Mouse (Mus musculus): Measurements from ENCODE around the gene Atp5d.
"Not testable (repeated sequence)": the region's sequence is repeated elsewhere in the genome, so short reads cannot be mapped to it uniquely, and the experiment has no call there.

The Atp5d gene

GRCm38 (mm10) chr10:80154384-80154783, 16.0 kb downstream of the Atp5d start:
- no peak for DNase-seq (ENCODE audit: low spot score)

GRCm38 (mm10) chr10:80155277-80155676, 16.8 kb downstream of the Atp5d start:
- no peak for DNase-seq (ENCODE audit: low spot score)

- DNase-seq (ENCODE audit: low spot score): no peak
Observed at GRCm38 (mm10) chr10:80156002-80156751, 17.7 kb downstream of the Atp5d start.

- DNase-seq (ENCODE audit: low spot score): no peak
Observed at GRCm38 (mm10) chr10:80156752-80157053, 18.3 kb downstream of the Atp5d start.

- DNase-seq (ENCODE audit: low spot score): no peak
Observed at GRCm38 (mm10) chr10:80157141-80157929, 18.9 kb downstream of the Atp5d start.

GRCm38 (mm10) chr10:80158307-80158986, 20.0 kb downstream of the Atp5d start:
- peak; percentile 74 for DNase-seq (ENCODE audit: low spot score)

GRCm38 (mm10) chr10:80159021-80159560, 20.7 kb downstream of the Atp5d start:
- DNase-seq (ENCODE audit: low spot score): peak; percentile 64

- peak; percentile 99 for DNase-seq (ENCODE audit: low spot score)
Observed at GRCm38 (mm10) chr10:80159561-80160454, 21.4 kb downstream of the Atp5d start.

- DNase-seq (ENCODE audit: low spot score): peak; percentile 95
Observed at GRCm38 (mm10) chr10:80160455-80161371, 22.3 kb downstream of the Atp5d start.

GRCm38 (mm10) chr10:80161522-80162242, 23.2 kb downstream of the Atp5d start:
- peak; percentile 85 for DNase-seq (ENCODE audit: low spot score)

- DNase-seq (ENCODE audit: low spot score): no peak
Observed at GRCm38 (mm10) chr10:80162243-80162608, 23.8 kb downstream of the Atp5d start.

- DNase-seq (ENCODE audit: low spot score): no peak
Observed at GRCm38 (mm10) chr10:80162716-80163299, 24.4 kb downstream of the Atp5d start.

- no peak for DNase-seq (ENCODE audit: low spot score)
Observed at GRCm38 (mm10) chr10:80163721-80164120, 25.3 kb downstream of the Atp5d start.

GRCm38 (mm10) chr10:80164161-80164997, 25.9 kb downstream of the Atp5d start:
- DNase-seq (ENCODE audit: low spot score): no peak

- peak; percentile 95 for DNase-seq (ENCODE audit: low spot score)
Observed at GRCm38 (mm10) chr10:80164998-80165344, 26.5 kb downstream of the Atp5d start.

- peak; percentile 83 for DNase-seq (ENCODE audit: low spot score)
Observed at GRCm38 (mm10) chr10:80165392-80166128, 27.1 kb downstream of the Atp5d start, which contains the start of gene Cirbp. Gene Cirbp (plus strand): TSS chr10:80165985.

- DNase-seq (ENCODE audit: low spot score): not testable (repeated sequence)
Observed at GRCm38 (mm10) chr10:80166136-80166535, 27.7 kb downstream of the Atp5d start.

Data from yolk sac, embryonic 10.5 days (tissue).